Mouse (Mus musculus) hindbrain, embryonic 10.5 days (tissue): ENCODE measurements around the gene Rnd2. TPM values are rescaled to one million over a fixed set of nuclear protein-coding genes. Genes with fewer than 3 reads are reported as not detected.

Source experiments
- polyA plus RNA-seq: library from polyadenylated mRNA; unstranded; fragments of >200 nt; fragmentation: Nextera tagmentation; extraction: Ambion mirVana; gene quantifications from 2 replicates; pipeline ENCODE4 v1.2.1, GENCODE M21; 2016

Gene Rnd2
- polyA plus RNA-seq, 1 experiment from 2014 or later = 208 TPM

Other genes starting within 250 kb of the Rnd2 start
- 13.1 TPM in 2 replicates for gene Ezh1, start 238.5 kb upstream of the Rnd2 start, polyA plus RNA-seq
- 63.9 and 72.3 TPM in 2 replicates for gene Ramp2, start 219.0 kb upstream of the Rnd2 start, polyA plus RNA-seq
- 135 TPM in 2 replicates for gene Vps25, start 211.3 kb upstream of the Rnd2 start, polyA plus RNA-seq
- 6.7 and 7.6 TPM in 2 replicates for gene Wnk4, start 204.4 kb upstream of the Rnd2 start, polyA plus RNA-seq
- gene Cntd1, start 186.0 kb upstream of the Rnd2 start, polyA plus RNA-seq = 0.95 and 1.9 TPM in 2 replicates
- 227 and 244 TPM in 2 replicates for gene Coa3, start 185.9 kb upstream of the Rnd2 start, polyA plus RNA-seq
- 153 and 166 TPM in 2 replicates for gene Becn1, start 162.7 kb upstream of the Rnd2 start, polyA plus RNA-seq
- gene Psme3, start 148.8 kb upstream of the Rnd2 start, polyA plus RNA-seq = 166 and 190 TPM in 2 replicates
- 1.5 and 2.1 TPM in 2 replicates for gene Aoc2, start 139.9 kb upstream of the Rnd2 start, polyA plus RNA-seq
- gene Aoc3, start 134.4 kb upstream of the Rnd2 start, polyA plus RNA-seq = 0.06 TPM in 1 of 2 replicates, not detected in the other
- not detected in 2 replicates for gene G6pc, start 97.4 kb upstream of the Rnd2 start, polyA plus RNA-seq
- gene Aarsd1, start 47.4 kb upstream of the Rnd2 start, polyA plus RNA-seq = 91.4 and 99.8 TPM in 2 replicates
- gene Gm27029, start 40.2 kb upstream of the Rnd2 start, polyA plus RNA-seq = 9.4 and 10.2 TPM in 2 replicates
- 20.5 and 25.3 TPM in 2 replicates for gene Rundc1, start 39.9 kb upstream of the Rnd2 start, polyA plus RNA-seq
- gene Ptges3l, start 39.7 kb upstream of the Rnd2 start, polyA plus RNA-seq = 4.0 and 4.5 TPM in 2 replicates
- 414 and 455 TPM in 2 replicates for gene Rpl27, start 22.7 kb upstream of the Rnd2 start, polyA plus RNA-seq
- 3.5 and 3.6 TPM in 2 replicates for gene Ifi35, start 16.6 kb upstream of the Rnd2 start, polyA plus RNA-seq
- gene Vat1, start 1.2 kb downstream of the Rnd2 start, polyA plus RNA-seq = 61.1 and 108 TPM in 2 replicates
- gene Brca1, start 87.0 kb downstream of the Rnd2 start, polyA plus RNA-seq = 16.1 and 25.3 TPM in 2 replicates
- gene Nbr1, start 87.2 kb downstream of the Rnd2 start, polyA plus RNA-seq = 71.0 and 81.8 TPM in 2 replicates
- 1.7 and 4.3 TPM in 2 replicates for gene Tmem106a, start 117.2 kb downstream of the Rnd2 start, polyA plus RNA-seq
- not detected in 2 replicates for gene Gm11634, start 134.3 kb downstream of the Rnd2 start, polyA plus RNA-seq
- gene Rdm1, start 162.2 kb downstream of the Rnd2 start, polyA plus RNA-seq = 34.2 and 39.4 TPM in 2 replicates
- gene Arl4d, start 200.5 kb downstream of the Rnd2 start, polyA plus RNA-seq = 7.9 and 9.4 TPM in 2 replicates